Mouse (Mus musculus) A20 (cell line): ENCODE data around the gene Rack1.
A peak's percentile ranks its signal among the peaks of the same experiment; 100 is the strongest.

Source experiments
- DNase-seq: peaks from one replicate; pipeline ENCODE4 v3.0.0-alpha.2; 2011; ENCODE audit warnings: low read depth, low spot score

Rack1 gene

DNA sequence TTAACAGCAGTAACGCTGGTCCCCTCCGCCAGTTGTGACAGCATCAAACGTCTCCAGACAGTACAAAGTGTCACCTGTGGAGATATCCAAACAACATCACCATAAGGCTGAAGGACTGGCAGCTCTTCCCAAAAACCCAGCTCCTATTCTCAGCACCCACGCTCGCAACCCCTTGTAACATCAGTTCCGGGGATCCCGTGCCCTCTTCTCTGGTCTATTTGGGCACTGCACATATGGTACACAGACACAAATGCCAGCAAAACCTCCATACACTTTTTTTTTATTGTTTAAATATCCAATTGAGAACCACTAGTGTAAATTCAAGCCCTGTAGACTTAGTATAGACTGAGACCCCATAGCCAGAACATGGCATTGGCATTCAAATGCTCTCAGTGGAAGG lies 4.9 kb upstream of the Rack1 start:
- DNase-seq = no peak

DNA sequence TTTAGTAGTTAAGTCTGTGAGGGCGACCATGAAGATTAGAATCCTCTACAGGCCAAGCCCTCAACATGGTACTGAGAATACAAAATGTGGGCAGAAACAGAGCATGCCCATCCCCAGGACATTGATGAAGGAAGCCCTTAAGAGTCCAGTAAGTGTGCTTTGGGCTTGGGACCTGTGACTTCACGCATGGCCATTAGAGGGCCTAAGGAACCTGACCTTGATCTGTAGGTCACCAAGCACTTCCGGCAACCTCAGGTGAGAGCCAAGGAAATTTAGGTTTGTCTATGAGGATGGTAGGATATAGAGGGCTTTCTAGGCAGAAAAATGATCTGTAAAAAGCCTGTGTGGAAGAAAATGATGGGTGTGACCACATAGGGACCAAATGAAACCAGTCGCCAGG lies 3.8 kb upstream of the Rack1 start:
- no peak for DNase-seq

DNA sequence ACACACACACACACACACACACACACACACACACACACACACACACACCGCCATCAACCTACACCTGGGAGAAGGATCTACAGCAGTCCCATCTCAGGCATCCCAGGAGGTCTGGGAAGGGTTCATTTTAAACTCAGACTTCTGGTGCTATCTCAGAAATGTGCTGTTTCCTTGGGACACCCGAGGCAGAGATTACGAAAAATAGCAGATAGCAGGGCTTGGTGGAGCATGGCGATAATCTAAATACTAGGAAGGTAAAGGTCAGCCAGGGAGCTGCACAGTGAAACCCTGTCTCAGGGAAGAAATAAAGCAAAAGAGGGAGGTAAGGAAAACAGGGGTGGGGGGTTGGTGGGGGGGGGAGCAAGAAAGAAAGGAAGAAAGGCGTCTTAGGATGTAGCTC lies 2.8 kb upstream of the Rack1 start:
- no peak for DNase-seq

DNA sequence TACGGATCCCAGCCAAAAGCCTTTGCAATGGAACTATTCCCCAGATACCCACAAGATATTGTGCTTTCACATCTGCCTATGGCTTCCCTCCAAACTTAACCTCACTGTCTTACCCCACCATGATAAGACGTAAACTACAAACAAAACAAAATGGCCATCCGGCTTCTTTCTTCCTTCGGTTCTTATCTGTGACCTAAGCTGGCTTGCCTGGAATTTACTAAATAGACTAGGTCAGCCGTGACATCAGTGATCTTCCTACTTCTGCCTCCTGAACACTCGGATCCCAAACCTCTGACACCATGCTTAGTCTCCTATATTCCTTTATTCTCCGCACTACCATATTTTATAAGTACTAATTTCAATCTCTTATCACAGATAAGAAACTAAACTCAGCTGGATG lies 1.8 kb upstream of the Rack1 start:
- no peak for DNase-seq

DNA sequence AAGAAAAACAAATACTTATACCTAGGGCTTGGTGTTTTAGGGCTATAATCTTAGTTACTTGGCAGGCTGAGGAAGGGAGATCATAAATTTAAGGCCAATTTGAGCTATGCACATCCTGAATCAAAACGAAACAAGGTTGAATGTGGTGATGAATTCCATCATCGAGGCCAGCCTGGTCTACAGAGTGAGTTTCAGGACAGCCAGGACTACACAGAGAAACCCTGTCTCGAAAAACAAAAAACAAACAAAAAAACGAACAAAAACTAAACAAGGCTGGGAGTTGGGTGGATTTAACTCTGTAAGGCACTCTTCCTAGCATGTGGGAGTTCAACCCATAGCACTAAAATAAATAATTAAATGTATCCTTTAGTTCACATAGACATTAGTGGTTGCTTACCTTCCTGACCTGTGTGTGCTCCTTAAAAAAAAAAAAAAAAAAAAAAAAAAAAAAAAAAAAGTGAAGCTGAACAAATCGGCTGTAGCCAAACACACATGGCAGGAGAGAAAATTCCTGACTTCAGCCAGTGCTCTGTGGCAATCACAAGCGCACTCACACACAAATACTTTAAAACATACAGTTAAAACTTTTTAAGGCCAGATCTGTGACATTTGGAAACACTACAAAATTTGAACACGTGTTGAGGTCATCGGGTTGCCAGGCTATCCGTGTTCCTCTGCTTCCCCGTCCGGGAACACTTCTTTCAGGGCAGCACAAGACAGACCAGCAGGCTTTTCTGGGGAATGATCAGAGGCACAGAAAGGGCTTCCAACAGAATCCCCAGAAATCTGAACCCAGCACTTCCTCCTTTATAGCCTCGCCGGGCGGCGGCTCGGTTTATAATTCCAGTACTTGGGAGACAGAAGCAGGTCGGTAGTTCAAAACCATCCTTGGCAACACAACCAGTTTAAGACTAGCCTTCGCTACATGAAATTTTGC lies 880 bp upstream of the Rack1 start:
- no peak for DNase-seq

DNA sequence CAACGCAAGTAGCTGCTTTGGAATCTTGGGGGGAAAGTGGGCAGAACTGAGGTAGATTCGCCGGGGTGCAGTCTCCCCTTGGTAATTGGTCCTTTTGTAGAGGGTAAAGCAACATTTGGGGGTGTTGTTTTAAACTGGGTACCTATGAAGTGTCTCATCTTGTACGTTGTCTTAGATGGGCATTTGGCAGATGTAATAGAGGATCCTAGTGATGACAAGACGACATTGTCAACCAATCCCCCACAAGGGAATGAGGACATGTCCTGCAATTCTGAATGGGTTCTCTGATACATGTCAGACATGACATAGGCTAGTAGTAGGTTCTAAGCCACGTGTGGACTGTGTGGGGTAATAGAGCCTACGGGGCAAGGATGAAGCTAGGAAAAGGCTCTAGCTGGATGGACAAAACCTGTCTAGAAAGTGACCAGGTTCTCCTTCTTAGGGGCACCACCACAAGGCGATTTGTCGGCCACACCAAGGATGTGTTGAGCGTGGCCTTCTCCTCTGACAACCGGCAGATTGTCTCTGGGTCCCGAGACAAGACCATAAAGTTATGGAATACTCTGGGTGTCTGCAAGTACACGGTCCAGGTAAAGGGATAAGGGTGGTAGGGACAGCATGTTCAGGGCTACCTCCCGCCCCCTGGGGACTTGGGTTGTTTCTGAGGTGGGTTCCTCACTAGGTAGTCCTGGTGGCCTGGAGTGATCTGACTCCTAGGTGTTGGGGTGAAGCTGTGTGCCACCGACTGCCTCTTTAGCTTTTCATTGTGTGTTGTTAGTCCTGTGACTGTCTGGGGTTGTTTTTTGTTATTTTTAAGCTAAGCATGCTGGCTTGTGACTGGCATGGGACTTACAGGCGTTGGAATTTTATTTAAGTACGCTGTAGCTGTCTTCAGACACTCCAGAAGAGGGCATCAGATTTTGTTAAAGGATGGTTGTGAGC lies 2.0 kb downstream of the Rack1 start:
- no peak for DNase-seq

DNA sequence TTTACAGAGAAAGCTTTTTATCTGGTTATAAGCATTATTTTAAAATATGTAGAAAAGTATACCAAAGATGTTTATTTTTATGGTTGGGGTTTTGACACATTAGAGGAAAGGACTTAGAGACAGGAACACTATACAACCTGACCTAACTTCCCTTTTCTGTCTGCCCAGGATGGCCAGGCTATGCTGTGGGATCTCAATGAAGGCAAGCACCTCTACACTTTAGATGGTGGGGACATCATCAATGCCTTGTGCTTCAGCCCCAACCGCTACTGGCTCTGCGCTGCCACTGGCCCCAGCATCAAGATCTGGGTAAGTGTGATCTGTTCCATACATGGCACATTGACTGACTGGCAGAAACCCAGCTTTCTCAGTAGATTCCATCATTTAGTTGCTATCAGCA lies 3.9 kb downstream of the Rack1 start:
- no peak for DNase-seq

DNA sequence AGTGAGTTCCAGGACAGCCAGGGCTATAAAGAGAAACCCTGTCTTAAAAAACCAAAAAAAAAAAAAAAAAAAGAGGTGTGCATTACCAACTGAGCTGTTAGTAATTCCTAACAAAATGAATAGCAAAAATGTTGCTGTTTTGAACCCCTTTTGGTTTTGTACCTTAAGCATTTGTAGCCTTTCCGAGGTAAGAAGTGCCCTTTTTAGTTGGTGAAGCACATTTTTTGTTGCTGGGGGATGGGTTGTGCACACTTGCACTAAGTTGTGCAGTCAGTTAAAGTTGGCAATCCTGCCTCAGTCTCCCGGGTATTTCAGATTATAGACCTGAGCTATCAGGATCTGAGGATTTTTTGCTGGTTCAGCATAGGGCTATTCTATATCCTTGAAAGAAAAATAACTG lies 4.8 kb downstream of the Rack1 start:
- DNase-seq = no peak

DNA sequence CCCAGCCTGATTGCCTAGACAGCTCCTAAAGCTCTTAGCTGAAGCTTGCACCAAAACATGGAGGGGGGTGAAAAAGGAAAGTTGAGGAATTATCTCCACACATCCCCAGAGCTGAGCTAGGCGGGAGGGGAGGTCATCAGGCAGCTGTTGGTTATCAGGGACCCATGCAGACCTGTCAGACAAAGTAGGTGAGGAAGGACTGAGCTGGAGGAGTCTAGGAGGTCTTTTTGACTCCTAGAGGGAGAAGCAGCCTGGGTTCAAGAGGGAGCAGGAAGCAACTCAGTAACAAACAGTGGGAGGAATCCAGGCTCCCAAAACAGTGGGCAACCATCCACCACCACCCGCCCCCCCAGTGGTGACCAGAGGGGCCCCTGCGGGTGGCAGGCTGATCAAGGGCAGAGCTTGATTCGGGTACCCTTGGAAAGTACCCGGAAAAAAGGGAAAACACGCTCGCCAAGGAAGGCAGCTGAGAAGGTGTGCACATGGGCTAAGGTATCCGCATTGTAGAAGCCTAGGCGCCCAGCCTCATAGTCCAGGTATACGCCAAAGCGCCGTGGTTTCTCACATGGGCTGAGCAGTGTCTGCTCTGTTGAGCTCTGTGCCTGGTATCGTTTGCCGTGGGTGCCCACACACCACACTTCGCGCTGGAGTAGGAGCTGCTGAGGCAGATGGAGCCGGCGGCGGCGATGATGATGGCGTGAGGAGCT lies 6.9 kb downstream of the Rack1 start:
- DNase-seq = no peak

DNA sequence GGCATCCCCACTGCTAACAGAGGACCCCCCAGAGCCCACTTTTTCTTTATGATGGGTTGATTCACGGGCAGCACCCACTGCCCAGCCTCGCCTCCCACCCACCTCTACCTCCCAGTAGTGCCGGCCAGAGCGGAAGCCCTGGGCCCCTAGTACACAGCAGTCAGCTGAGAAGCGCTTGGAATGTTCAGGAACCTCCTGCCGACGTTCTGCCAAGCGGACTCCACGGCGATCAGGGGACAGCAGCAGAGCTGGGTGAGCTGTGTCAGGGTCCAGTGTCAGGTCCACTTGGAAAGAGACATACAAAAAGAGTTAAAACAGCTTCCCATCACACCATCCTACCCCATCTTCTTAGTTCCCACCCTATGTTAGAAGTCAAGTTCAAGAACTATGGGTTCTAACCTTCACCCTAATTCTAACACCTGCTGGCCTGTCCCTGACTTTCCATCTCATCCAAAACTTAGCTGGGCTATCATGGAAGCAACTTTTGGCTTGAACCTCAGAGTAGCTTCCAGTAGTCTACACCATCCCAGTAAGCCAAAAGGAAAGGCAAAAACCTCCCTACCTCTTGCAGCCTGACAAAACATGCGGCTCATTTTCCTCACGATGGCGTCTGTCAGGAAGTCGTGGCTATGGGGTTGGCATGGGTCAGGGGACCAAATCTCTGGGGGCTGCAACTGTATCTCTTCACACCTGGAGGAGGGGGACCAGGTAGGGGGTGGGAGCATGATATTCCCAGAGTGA lies 7.6 kb downstream of the Rack1 start:
- DNase-seq = no peak

DNA sequence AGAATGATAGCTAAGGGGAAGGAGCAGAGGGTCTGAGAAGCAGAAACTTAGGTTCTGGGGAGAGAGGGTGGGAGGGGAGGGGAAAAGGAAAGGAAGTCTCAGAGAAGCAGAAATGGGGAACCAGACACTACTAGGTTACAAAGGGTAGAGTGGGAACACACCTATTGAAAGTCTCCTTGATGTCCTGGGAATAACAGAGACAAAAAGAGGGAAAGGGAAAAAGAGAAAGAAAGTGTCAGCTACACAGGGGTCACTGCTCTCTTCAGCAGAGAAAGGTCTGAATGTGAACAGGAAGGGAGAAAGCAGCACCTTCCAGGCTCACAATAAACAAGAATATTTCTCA lies 8.1 kb downstream of the Rack1 start:
- no peak for DNase-seq

DNA sequence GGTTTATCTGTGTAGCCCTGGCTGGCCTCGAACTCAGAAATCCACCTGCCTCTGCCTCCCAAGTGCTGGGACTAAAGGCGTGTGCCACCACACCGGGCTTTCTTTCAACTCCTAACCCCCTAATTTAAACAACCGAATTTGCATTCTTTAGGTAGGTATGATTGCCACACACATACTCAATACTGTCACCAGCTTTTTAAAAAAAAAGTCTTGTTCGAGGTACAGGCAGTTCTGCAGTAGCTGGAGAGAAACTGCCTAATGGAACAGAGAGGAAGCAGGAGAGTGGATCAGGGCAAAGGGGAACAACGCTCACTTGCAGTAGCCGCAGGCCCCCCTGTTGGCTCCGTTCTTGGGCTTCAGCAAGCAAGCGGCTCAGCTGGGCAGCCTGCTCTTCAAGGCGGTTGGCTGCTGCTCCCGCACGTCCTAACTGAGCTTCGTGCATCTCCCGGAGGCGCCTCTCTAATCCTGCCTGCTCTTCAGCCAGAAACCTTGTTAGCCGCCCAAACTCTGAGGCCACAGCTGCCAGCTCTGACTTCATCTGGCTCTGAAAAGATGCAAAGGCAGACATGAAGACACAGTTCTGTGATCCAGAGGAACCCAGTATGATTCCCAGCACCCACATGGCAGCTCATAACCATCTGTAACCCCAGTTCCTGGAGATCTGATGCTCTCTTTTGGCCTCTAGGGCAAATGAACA lies 8.8 kb downstream of the Rack1 start:
- DNase-seq = no peak

DNA sequence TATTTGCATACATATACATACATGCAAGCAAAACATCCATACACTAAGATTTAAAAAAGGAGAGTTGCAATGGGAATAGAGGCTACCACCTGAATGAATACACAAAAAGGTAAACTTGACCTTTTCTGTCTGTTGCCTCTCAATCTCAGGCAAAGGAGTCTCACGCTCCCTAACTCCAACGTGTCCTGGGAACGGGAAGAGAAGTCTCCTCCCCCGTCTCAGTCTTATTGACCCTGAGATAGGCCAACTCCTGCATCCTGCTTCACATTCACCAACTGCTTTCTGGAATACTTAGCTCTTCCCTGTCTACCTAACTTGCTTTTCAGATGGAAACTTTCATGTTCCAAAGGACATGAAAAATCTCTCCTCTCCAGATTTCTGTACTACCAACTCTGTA lies 9.3 kb downstream of the Rack1 start:
- no peak for DNase-seq

DNA sequence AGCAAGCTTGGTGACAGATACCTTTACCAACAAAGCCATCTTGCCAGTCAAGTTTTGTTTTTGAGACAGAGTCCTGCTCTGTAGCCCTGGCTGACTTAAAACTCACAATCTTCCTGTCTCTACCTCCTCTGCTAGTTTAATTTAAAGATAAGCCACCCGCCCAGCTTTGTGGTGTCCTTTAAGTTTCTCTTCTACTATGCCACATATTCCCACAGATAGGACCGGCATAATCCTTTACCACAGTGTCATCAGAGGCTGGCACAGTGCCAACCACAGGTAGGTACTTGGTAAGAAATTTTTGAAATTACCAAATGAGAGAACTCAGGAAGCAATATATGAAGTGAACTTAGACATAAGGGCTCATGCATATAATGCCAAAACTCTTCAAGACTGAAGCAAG lies 10.0 kb downstream of the Rack1 start:
- DNase-seq = no peak

DNA sequence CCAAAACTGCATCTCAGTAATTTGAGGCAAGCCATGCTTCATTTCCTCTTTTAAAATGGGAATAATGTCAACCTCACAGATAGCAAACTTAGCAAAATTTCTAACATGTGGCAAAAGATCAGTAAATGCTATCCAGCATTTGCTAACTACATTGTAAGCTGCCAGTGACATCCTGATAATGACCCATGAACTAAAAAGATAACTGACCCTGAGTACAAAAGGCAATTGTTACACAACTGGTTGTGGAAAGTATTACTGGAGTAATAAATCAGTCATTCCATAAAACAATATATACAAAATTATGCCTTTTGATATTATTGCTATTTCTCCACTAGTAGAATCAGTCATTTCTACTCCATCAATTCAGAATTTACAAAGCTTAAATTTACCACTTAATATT lies 13.7 kb downstream of the Rack1 start:
- DNase-seq = no peak

DNA sequence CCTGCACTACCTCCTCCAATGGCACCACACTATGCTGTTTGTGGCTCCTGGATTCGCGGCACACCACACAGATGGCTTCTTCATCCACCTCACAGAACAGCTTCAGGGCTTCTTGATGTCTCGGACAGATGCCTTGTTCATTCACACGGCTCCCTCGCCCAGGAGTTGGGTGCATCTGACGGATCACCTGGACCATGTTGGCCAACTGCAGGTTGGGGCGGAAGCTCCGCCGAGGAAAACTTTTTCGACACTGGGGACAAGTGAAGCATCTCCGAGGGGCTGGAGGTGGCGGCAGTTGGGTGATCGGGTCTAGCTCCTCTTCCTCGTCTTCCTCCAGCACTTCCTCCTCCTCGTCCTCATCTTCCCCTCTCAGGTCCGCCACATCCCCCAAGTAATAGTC lies 15.7 kb downstream of the Rack1 start:
- no peak for DNase-seq

DNA sequence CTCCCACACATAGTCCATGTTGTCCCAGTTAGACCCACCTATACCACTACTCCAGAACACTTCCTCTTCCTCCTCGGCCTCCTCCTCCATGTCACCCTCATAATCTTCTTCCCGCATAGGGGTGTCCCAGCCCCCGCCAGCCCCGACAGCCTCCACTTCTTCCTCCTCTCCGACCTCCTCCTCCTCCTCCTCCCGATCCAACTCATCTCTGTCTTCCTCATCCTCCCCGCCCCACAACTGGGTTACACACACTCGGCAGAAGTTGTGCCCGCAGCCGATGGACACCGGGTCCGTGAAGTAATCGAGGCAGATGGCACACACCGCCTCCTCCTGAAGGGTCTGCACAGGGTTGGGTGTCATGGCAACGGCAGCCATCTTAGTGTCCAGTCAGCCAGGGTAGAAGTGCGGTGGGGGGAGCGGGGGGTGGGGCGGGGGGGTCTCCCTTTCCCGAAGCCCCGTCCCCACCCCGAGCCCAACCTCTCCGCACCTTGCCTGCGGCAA lies 16.2 kb downstream of the Rack1 start:
- DNase-seq = peak; percentile 29

DNA sequence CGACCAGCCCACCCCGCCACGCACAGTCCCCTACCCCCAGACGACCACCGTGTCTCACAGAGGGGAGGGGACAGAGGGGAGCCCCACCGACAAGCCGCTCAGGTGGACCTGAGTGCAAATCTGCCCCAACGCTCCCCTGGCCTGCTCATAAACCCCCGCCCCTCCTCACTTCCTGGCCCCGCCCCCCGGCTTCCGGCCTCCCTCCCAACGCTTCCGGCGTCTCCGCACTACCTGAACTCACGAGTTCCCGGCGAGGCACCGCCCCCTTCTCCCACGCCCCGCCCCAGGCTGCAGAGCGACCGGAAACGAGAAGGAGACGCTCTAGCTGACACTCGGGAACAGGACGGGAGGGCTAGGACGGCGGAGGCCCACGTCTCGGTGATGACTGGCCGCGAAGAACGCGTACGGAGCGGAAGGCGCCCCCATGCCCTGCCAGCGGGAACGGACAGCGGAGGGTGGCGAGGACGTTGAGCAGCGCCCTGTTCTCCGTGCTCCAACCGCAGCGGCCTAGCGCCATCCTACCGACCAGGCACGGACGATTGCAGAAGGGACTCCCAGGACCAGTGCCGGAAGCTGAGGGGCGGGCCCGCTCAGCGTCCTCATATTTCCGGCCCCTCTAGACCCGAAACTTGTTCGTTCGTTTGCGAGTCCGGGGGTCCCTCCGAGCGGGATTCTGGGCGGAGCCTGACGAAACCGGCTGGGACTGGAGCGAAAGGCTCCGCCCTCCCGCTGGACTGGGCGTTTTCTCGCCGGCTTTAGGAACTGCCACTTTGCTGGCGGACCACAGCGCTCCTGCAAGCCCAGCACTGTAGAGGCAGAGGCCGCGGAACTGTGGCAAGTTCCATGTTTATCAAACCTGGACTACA lies 16.9 kb downstream of the Rack1 start, which contains the start of gene Trim41:
Trim41 (minus strand) TSS at position 554 of the 866 bp plus-strand sequence.
- DNase-seq = peak; percentile 100

DNA sequence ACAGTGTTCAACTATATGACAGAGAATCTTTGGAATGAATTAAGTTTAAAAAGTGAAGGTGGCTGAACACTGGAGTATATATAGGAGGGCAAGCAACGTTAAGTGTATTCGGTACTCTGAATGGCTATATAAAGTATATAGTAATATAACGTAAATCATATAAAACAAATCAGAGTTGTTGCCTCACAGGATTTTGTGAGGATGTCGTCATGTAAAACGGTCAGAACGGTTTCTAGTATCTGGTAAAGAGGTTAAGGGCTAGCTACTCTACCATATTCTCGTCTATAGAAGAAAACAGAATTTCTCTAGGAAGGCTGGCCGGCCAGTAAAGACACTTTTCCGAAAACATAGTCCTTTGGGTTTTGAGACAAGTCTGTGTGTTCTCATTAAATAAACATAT lies 17.7 kb downstream of the Rack1 start:
- no peak for DNase-seq

DNA sequence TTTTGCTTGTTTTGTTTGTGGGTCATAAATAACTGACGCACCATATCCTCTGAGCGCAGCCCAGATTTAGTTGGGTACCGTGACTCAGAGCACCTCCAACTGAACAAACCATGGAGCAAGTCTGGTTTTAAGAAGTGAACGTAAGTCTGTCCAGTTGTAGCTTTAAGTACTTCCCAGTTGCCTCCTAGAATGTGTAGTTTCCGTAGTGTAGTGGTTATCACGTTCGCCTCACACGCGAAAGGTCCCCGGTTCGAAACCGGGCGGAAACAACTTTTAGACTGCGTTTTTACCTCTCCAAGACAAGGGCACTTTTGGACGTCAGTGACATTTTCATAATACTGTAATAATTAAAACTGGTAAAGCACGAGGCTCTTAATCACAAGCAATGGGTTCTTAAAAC lies 18.2 kb downstream of the Rack1 start:
- DNase-seq = peak; percentile 96
